Mouse (Mus musculus) 3134 (cell line): ENCODE results near the gene Tmx1.

Source experiments
- DNase-seq: peaks from one replicate; pipeline ENCODE4 v3.0.0-alpha.2; 2011; ENCODE audit warnings: low spot score; ENCODE audit not compliant: insufficient read length; ENCODE audit errors: extremely low read depth

Gene Tmx1

GRCm38 (mm10) chr12:70452726-70453645 is at the start of gene Tmx1:
Tmx1 (plus strand) TSS chr12:70453095.
- peak; percentile 93 for DNase-seq

- DNase-seq = no peak
Observed at GRCm38 (mm10) chr12:70404327-70404726, 48.6 kb upstream of the Tmx1 start.

GRCm38 (mm10) chr12:70408396-70408795 is 44.5 kb upstream of the Tmx1 start:
- no peak for DNase-seq

- no peak for DNase-seq
Observed at GRCm38 (mm10) chr12:70409600-70409999, 43.3 kb upstream of the Tmx1 start.

GRCm38 (mm10) chr12:70420216-70420615 is 32.7 kb upstream of the Tmx1 start:
- DNase-seq = no peak

GRCm38 (mm10) chr12:70421028-70421427 is 31.9 kb upstream of the Tmx1 start:
- no peak for DNase-seq

GRCm38 (mm10) chr12:70422322-70423118 is 30.4 kb upstream of the Tmx1 start:
- no peak for DNase-seq

- DNase-seq = no peak
Observed at GRCm38 (mm10) chr12:70427885-70428284, 25.0 kb upstream of the Tmx1 start.

- no peak for DNase-seq
Observed at GRCm38 (mm10) chr12:70429637-70430036, 23.3 kb upstream of the Tmx1 start.

GRCm38 (mm10) chr12:70430307-70430950 is 22.5 kb upstream of the Tmx1 start:
- no peak for DNase-seq

GRCm38 (mm10) chr12:70431428-70431827 is 21.5 kb upstream of the Tmx1 start:
- DNase-seq = no peak

GRCm38 (mm10) chr12:70449961-70450360 is 2.9 kb upstream of the Tmx1 start:
- DNase-seq = no peak

GRCm38 (mm10) chr12:70451533-70451932 is 1.4 kb upstream of the Tmx1 start:
- DNase-seq = no peak

- DNase-seq = peak; percentile 7
Observed at GRCm38 (mm10) chr12:70452143-70452542, 752 bp upstream of the Tmx1 start.

GRCm38 (mm10) chr12:70455226-70455625 is 2.3 kb downstream of the Tmx1 start:
- no peak for DNase-seq

- DNase-seq = no peak
Observed at GRCm38 (mm10) chr12:70459546-70459945, 6.7 kb downstream of the Tmx1 start.

GRCm38 (mm10) chr12:70464016-70464415 is 11.1 kb downstream of the Tmx1 start:
- no peak for DNase-seq

- DNase-seq = no peak
Observed at GRCm38 (mm10) chr12:70475336-70475735, 22.4 kb downstream of the Tmx1 start.

GRCm38 (mm10) chr12:70476884-70477576 is 24.1 kb downstream of the Tmx1 start:
- peak; percentile 13 for DNase-seq

GRCm38 (mm10) chr12:70477593-70478287 is 24.8 kb downstream of the Tmx1 start:
- no peak for DNase-seq
